Mouse (Mus musculus): ENCODE data around the gene Pdzk1. TPM values are rescaled to one million over a fixed set of nuclear protein-coding genes. Genes with fewer than 3 reads are reported as not detected.

The Pdzk1 gene
- polyA plus RNA-seq, 1 experiment from 2014 or later: 0.08 TPM

DNA sequence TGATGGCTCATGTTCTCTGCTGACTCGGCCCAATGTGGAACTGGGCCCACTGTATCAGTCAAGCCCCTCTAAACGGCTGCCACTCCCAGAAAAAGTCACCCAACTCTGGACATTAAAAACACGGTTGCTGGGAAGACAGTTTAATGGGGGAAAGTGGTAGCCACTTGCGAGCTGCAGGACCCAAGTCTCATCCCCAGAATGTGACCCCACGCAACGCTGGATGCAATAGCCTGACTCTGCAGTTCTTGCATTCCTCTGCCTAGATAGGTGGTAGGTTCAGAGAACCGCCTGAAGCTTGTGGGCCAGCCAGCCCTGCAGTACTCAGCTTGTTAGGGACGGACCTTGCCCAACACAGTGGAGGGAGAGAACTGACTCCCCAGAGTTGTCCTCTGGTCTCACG, 50.5 kb downstream of the Pdzk1 start:
- Histone ChIP-seq H3K36me3 (ENCODE audit: insufficient read depth) (peaks cover 44% of the 10 kb centered on the region), H3K9ac (no peak overlapping the region), H3K4me1 (ENCODE audit: insufficient read depth) (no peaks in the 10 kb centered on the region), H3K27ac (ENCODE audit: low read depth) (no peak overlapping the region), H3K4me2 (no peak overlapping the region), H3K27me3 (ENCODE audit: insufficient read depth, low read length) (no peaks in the 10 kb centered on the region), H3K9me3 (ENCODE audit: low read depth, low read length) (no peaks in the 10 kb centered on the region), H3K4me3 (ENCODE audit: low read depth, low read length) (no peak overlapping the region)
- WGBS: 88% methylated on average over 9 of the region's 9 CpGs
- TF ChIP-seq CTCF (IDR thresholded peaks at IDR 0.05; ENCODE audit: low read depth): no peak
- DNase-seq (no peak), ATAC-seq (ENCODE audit: insufficient read depth) (no peak)

DNA sequence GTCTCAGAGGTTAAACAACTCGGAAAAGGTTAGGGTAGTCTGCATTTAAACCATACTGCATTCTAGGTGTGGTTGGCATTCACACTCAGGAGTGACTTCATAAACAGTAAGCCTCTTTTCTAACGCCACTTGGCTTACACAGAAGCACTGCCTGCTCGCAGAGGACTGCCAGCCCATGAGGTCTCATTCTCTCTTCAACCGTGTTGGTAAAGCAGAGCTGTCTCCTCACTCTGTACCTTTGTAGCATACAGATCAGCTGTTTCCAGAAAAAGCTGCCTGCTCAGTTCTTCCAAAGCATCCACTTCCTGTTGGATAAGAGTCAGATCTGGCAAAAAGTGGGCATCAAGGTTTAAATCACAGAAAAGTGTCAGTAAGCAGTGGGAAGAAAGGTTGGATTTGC, 51.3 kb downstream of the Pdzk1 start:
- DNase-seq (no peak), ATAC-seq (ENCODE audit: insufficient read depth) (no peak)
- Histone ChIP-seq H3K27ac (ENCODE audit: low read depth) (no peak overlapping the region), H3K4me3 (ENCODE audit: low read depth, low read length) (no peak overlapping the region), H3K36me3 (ENCODE audit: insufficient read depth) (peaks cover 44% of the 10 kb centered on the region; the same call in 1 of the 2 replicates), H3K27me3 (ENCODE audit: insufficient read depth, low read length) (no peaks in the 10 kb centered on the region), H3K9me3 (ENCODE audit: low read depth, low read length) (no peaks in the 10 kb centered on the region), H3K4me2 (no peak overlapping the region), H3K4me1 (ENCODE audit: insufficient read depth) (no peaks in the 10 kb centered on the region), H3K9ac (no peak overlapping the region)
- WGBS: 82% methylated on average over 4 of the region's 4 CpGs
- TF ChIP-seq CTCF (IDR thresholded peaks at IDR 0.05; ENCODE audit: low read depth): no peak

DNA sequence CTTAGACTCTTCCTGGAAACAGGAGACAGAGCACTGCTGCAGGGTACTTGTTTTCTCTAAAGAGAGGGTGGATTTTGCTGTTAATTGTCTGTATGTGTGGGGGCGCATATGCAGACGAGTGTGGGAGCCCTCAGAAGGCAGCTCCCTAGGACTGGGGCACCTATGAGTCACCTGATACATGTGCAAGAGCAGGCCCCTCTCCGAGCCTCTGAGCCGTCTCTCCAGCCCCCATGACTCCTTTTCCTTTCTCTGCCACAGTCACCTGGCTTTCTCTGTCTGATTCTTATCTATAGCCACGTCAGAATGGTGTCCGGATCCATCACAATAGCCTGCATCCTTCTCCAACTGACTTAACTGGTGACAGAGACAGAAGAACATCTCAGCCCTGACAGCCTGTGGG, 52.5 kb downstream of the Pdzk1 start:
- TF ChIP-seq CTCF (IDR thresholded peaks at IDR 0.05; ENCODE audit: low read depth): no peak
- H3K9ac ChIP-seq: no peak overlapping the region
- no peak for ATAC-seq (ENCODE audit: insufficient read depth)
- 73% methylated on average over 6 of the region's 6 CpGs for WGBS
- H3K4me2 ChIP-seq: no peak overlapping the region
- no peak overlapping the region for H3K4me3 ChIP-seq (ENCODE audit: low read depth, low read length)
- no peaks in the 10 kb centered on the region for H3K27me3 ChIP-seq (ENCODE audit: insufficient read depth, low read length)
- no peak for DNase-seq
- no peaks in the 10 kb centered on the region for H3K9me3 ChIP-seq (ENCODE audit: low read depth, low read length)
- H3K36me3 ChIP-seq (ENCODE audit: insufficient read depth): peaks cover 45% of the 10 kb centered on the region; the same call in 1 of the 2 replicates
- H3K27ac ChIP-seq (ENCODE audit: low read depth): no peak overlapping the region
- H3K4me1 ChIP-seq (ENCODE audit: insufficient read depth): no peaks in the 10 kb centered on the region

DNA sequence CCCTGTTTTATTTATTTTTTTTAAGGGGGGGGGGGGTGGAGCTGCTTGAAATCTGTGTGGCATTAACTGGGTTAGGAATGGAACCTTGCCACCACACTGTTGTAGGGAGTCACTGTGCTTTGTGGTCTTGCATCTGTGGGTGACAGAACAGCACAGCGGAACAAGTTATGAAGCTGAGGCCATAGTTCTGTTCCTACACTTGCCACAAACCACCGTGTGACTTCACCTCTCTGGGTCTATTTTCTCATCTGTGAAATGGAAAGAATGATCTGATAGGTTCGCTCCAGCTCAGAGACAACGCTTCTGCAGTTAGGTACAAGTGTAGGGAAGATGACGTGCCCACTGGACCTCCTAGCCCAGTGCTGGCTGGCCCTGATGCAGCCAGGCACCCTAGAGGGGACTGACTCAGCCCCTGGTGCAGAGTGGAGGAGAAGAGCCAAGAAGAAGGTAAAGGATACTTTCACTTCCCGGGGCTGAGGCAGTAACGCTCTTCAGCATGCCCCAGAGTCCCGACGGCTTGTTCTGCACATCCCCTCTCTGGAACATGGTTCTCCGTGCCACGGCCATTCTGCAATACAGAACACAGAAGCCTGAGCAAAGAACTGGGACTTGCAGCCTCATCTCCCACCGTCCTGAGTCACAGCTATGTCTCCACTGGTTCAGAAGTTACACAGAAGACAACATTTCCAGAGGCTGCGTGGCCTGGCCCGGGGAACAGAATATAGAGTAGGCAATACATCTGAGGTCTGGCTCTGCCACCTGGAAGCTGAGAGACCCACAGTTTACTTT, 53.2 kb downstream of the Pdzk1 start:
- Histone ChIP-seq H3K4me2 (no peak overlapping the region), H3K36me3 (ENCODE audit: insufficient read depth) (peaks cover 46% of the 10 kb centered on the region; the same call in 1 of the 2 replicates), H3K4me3 (ENCODE audit: low read depth, low read length) (no peak overlapping the region), H3K9me3 (ENCODE audit: low read depth, low read length) (no peaks in the 10 kb centered on the region), H3K4me1 (ENCODE audit: insufficient read depth) (no peaks in the 10 kb centered on the region), H3K27ac (ENCODE audit: low read depth) (no peak overlapping the region), H3K9ac (no peak overlapping the region), H3K27me3 (ENCODE audit: insufficient read depth, low read length) (no peaks in the 10 kb centered on the region)
- no peak for TF ChIP-seq CTCF (IDR thresholded peaks at IDR 0.05; ENCODE audit: low read depth)
- WGBS: 91% methylated on average over 14 of the region's 14 CpGs
- ATAC-seq (ENCODE audit: insufficient read depth) (no peak), DNase-seq (no peak)

DNA sequence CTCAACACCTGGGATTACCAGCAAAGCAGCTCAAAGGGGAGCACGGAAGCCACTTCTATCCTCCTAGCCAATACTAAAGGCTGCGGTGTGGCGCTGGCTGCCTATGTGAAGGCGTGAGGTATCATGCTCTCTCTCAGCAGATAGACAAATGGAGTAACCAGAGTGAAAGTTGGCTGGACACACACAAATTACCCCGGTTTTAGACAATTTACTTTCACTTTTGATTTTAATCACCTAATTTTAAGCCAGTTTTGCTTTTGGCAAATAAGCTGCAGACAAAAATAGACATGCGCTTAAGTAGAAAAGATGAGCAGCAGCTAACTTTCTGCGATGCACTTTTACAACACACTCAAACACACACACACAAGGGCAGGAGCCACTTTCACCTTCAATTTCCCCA, 54.6 kb downstream of the Pdzk1 start:
- TF ChIP-seq CTCF (IDR thresholded peaks at IDR 0.05; ENCODE audit: low read depth): no peak
- DNase-seq: no peak
- H3K4me2 ChIP-seq: no peak overlapping the region
- H3K9ac ChIP-seq: no peak overlapping the region
- H3K4me3 ChIP-seq (ENCODE audit: low read depth, low read length): no peak overlapping the region
- 94% methylated on average over 7 of the region's 7 CpGs for WGBS
- H3K4me1 ChIP-seq (ENCODE audit: insufficient read depth): no peaks in the 10 kb centered on the region
- no peak for ATAC-seq (ENCODE audit: insufficient read depth)
- no peak overlapping the region for H3K27ac ChIP-seq (ENCODE audit: low read depth)
- H3K27me3 ChIP-seq (ENCODE audit: insufficient read depth, low read length): no peaks in the 10 kb centered on the region
- H3K36me3 ChIP-seq (ENCODE audit: insufficient read depth): peaks cover 54% of the 10 kb centered on the region; the same call in 1 of the 2 replicates
- H3K9me3 ChIP-seq (ENCODE audit: low read depth, low read length): no peaks in the 10 kb centered on the region

DNA sequence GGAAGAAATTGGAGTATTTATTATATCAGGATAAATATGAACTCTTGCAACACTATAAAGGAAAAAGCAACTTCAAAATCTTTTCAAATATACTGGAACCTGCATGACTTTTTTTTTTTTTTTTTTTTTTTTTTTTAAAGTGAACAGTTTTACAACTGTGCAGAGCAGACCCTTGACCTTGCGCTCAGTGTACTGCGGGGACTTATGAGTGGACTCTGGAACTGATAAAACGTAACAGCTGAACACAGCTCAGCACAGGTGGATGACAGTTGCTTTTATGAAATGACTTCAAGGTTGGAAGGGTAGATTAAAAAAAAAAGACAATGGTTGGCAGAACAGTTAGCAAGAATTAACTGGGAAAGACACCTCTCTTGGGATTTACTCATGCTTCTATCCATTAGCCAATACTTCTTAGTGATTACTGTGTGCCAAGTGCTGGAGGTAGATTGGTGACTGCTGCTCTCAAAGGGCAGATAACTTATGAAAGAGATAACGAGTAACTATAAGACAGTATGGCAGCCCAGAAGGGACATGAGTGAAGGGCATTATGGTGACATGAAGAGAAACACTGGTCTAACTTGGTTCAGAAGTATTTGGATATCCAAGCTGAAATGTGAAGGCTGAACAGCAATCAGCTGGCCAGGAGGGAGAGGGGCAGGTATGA, 73.4 kb downstream of the Pdzk1 start:
- no peaks in the 10 kb centered on the region for H3K4me1 ChIP-seq (ENCODE audit: insufficient read depth)
- H3K27me3 ChIP-seq (ENCODE audit: insufficient read depth, low read length): 0 out of 2 replicates have a peak, but pooled peaks cover 4% of the 10 kb centered on the region
- H3K9me3 ChIP-seq (ENCODE audit: low read depth, low read length): no peaks in the 10 kb centered on the region
- TF ChIP-seq CTCF (IDR thresholded peaks at IDR 0.05; ENCODE audit: low read depth): no peak
- no peak overlapping the region for H3K9ac ChIP-seq
- no peak overlapping the region for H3K4me2 ChIP-seq
- ATAC-seq (ENCODE audit: insufficient read depth) (no peak), DNase-seq (no peak)
- H3K4me3 ChIP-seq (ENCODE audit: low read depth, low read length): no peak overlapping the region
- WGBS: 90% methylated on average over 4 of the region's 4 CpGs
- no peaks in the 10 kb centered on the region for H3K36me3 ChIP-seq (ENCODE audit: insufficient read depth)
- no peak overlapping the region for H3K27ac ChIP-seq (ENCODE audit: low read depth)

DNA sequence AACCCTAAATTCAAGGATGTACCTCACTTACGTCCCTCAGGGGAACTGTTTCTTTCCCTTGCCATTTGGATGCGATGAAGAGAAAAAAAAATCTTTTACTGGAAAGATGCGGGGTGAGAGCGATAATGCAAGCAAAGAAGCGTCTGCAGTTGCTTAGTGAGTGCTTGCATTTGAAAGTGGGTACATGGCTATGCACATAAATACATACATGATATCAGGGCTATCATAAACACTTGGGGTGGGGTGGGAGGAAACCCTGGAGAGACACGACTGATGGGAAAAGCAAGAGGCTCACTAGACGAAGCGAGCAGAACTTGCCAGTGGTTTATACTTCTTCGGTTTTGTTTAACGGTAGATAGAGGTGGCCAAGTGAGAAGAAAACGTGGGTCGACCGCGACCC, 75.3 kb downstream of the Pdzk1 start, which contains the start of gene Gja5:
Gene Gja5, plus strand, starts transcription at position 301 of the 400 bp plus-strand sequence.
- 14% methylated on average over 14 of the region's 14 CpGs for WGBS
- Histone ChIP-seq H3K27me3 (ENCODE audit: insufficient read depth, low read length) (0 out of 2 replicates have a peak, but pooled peaks cover 4% of the 10 kb centered on the region), H3K4me3 (ENCODE audit: low read depth, low read length) (peak within 1 kb of the TSS; percentile 98), H3K9me3 (ENCODE audit: low read depth, low read length) (no peaks in the 10 kb centered on the region), H3K4me2 (peak within 1 kb of the TSS; percentile 85), H3K9ac (peak within 1 kb of the TSS; percentile 79), H3K27ac (ENCODE audit: low read depth) (no peak within 1 kb of the TSS), H3K4me1 (ENCODE audit: insufficient read depth) (no peaks in the 10 kb centered on the region), H3K36me3 (ENCODE audit: insufficient read depth) (no peaks in the 10 kb centered on the region)
- ATAC-seq (ENCODE audit: insufficient read depth) (no peak), DNase-seq (no peak)
- no peak for TF ChIP-seq CTCF (IDR thresholded peaks at IDR 0.05; ENCODE audit: low read depth)

Measured in lung, embryonic 14.5 days (tissue).